In the genomic region with DNA sequence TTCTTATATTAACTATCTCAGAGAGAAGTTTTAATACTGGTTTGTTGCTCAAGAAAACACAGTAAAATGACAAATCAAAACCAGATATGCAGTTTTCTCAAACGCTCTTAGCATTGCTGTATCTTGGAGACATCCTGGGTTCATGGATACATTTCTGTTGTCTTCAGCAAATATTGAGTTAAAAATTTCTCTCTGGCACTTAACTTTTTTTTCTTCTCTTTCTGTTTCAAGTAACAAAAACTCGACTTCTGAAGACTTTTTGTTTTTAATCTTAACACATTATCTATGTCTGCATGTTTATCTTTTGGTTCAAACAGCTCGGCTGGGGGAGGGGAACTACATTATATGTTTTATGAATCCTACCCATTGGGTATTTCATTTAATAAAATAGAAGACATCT, we compare ENCODE assay signal across 8 mouse cellular contexts. TPM values are rescaled to one million over a fixed set of nuclear protein-coding genes. Genes with fewer than 3 reads are reported as not detected.
DNase-seq lines count a peak whose midpoint lies in the region; ATAC-seq and TF ChIP-seq lines count a peak whose summit lies in the region.

No protein-coding gene starts in this region.

- peak overlapping the region; percentile 87 for H3K4me3 ChIP-seq in gastrocnemius, adult 2 months
- peak overlapping the region; percentile 11; the same call in 1 of the 2 replicates for H3K4me3 ChIP-seq in spleen, adult 2 months (ENCODE audit: extremely low read depth, insufficient read depth, insufficient read length)
- peak overlapping the region; percentile 58; the same call in 1 of the 2 replicates for H3K4me3 ChIP-seq in limb, embryonic 11.5 days (ENCODE audit: low read depth, low read length)
- H3K4me3 ChIP-seq in stomach, embryonic 14.5 days (ENCODE audit: low read depth, low read length) = peak overlapping the region; percentile 88

- no peak for ATAC-seq in limb, embryonic 11.5 days (ENCODE audit: insufficient number of reproducible peaks, low FRiP score, low TSS enrichment, low read depth)
- no peak for ATAC-seq in stomach, embryonic 14.5 days (ENCODE audit: insufficient number of reproducible peaks, insufficient read depth, low FRiP score, low read depth)
- no peak for ATAC-seq in activated CD4-positive, CD25-positive, alpha-beta regulatory T cell, adult 4 months

- no peaks in the 10 kb centered on the region for H3K36me3 ChIP-seq in spleen, adult 2 months (ENCODE audit: control insufficient read depth, insufficient read depth, low read length)
- no peaks in the 10 kb centered on the region for H3K36me3 ChIP-seq in limb, embryonic 11.5 days (ENCODE audit: control insufficient read depth, insufficient read depth, low read length)
- no peaks in the 10 kb centered on the region for H3K36me3 ChIP-seq in stomach, embryonic 14.5 days (ENCODE audit: control insufficient read depth, insufficient read depth, low read length)

- no peak overlapping the region for H3K9ac ChIP-seq in limb, embryonic 11.5 days (ENCODE audit: low read length)
- H3K9ac ChIP-seq in stomach, embryonic 14.5 days (replicated peaks; ENCODE audit: low read depth, low read length) = no peak overlapping the region

- H3K9me3 ChIP-seq in limb, embryonic 11.5 days (ENCODE audit: control insufficient read depth, low read length) = no peaks in the 10 kb centered on the region
- H3K9me3 ChIP-seq in stomach, embryonic 14.5 days (ENCODE audit: control insufficient read depth, low read depth, low read length) = no peaks in the 10 kb centered on the region

- no peak for TF ChIP-seq CTCF in gastrocnemius, adult 2 months (IDR thresholded peaks at IDR 0.05)
- no peak for TF ChIP-seq CTCF in spleen, adult 2 months (IDR thresholded peaks at IDR 0.05; ENCODE audit: extremely low read depth, insufficient read depth, insufficient read length, insufficient replicate concordance)

- H3K4me1 ChIP-seq in spleen, adult 2 months (ENCODE audit: control insufficient read depth, insufficient read depth, insufficient read length) = no peaks in the 10 kb centered on the region; the same call in 1 of the 2 replicates
- H3K4me1 ChIP-seq in limb, embryonic 11.5 days (ENCODE audit: control insufficient read depth, insufficient read depth, low read length) = no peaks in the 10 kb centered on the region
- peaks cover 3% of the 10 kb centered on the region; the same call in 1 of the 2 replicates for H3K4me1 ChIP-seq in stomach, embryonic 14.5 days (ENCODE audit: control insufficient read depth, insufficient read depth, low read length)

- H3K4me2 ChIP-seq in limb, embryonic 11.5 days (ENCODE audit: low read depth, severe bottlenecking) = peak overlapping the region; percentile 64
- peak overlapping the region; percentile 90 for H3K4me2 ChIP-seq in stomach, embryonic 14.5 days (replicated peaks; ENCODE audit: low read depth, low read length)

- no peaks in the 10 kb centered on the region for H3K27me3 ChIP-seq in spleen, adult 2 months (ENCODE audit: control insufficient read depth, insufficient read depth, low read length)
- H3K27me3 ChIP-seq in limb, embryonic 11.5 days (ENCODE audit: control insufficient read depth, insufficient read depth, low read length) = no peaks in the 10 kb centered on the region
- no peaks in the 10 kb centered on the region for H3K27me3 ChIP-seq in stomach, embryonic 14.5 days (ENCODE audit: control insufficient read depth, insufficient read depth, low read length)

- intact Hi-C loops in gastrocnemius, adult 2 months (cut with DNase I) = loop anchor here (5.0 kb wide), 3 partner anchors 52 to 403 kb away; no protein-coding TSS in a partner anchor

- 3% methylated on average over 3 of the region's 3 CpGs for WGBS in spleen, adult 2 months
- WGBS in limb, embryonic 11.5 days = 7% methylated on average over 3 of the region's 3 CpGs
- 5% methylated on average over 3 of the region's 3 CpGs for WGBS in stomach, embryonic 14.5 days

- no peak for DNase-seq in gastrocnemius, adult 2 months
- no peak for DNase-seq in gastrocnemius, adult 8-10 months (ENCODE audit: low spot score in 2 of 2)
- no peak for DNase-seq in spleen, adult 2 months (ENCODE audit: low read depth in 1 of 2, low spot score in 2 of 2)
- DNase-seq in spleen, postnatal 10 days (ENCODE audit: low spot score in 2 of 2) = no peak
- no peak for DNase-seq in limb, embryonic 11.5 days (ENCODE audit: low spot score)
- no peak for DNase-seq in urinary bladder, postnatal 25 days (ENCODE audit: low spot score)

- H3K27ac ChIP-seq in gastrocnemius, adult 2 months = peak overlapping the region; percentile 96
- no peak overlapping the region for H3K27ac ChIP-seq in spleen, adult 2 months (ENCODE audit: insufficient read depth, low read length)
- H3K27ac ChIP-seq in limb, embryonic 11.5 days (replicated peaks; ENCODE audit: low read depth, low read length) = no peak overlapping the region
- H3K27ac ChIP-seq in stomach, embryonic 14.5 days (ENCODE audit: low read length) = peak overlapping the region; percentile 89; the same call in 1 of the 2 replicates

- TF ChIP-seq POLR2A in spleen, adult 2 months (IDR thresholded peaks at IDR 0.05; ENCODE audit: low read depth, low read length) = no peak

RNA-seq across cellular contexts. Expression of a gene that starts 1.7 kb away (rescaled TPM):
- total RNA-seq in gastrocnemius, adult 2 months (2021) = 10 to 100 TPM; 15.6 to 20.5 TPM
- 10 to 100 TPM in 3 of 4 experiments, 1 to 10 TPM in 1; 8.3 to 16.7 (median 12.6) TPM for total RNA-seq in gastrocnemius, adult 8-10 months (2022)
- 22.5 and 24.3 TPM in 2 replicates for polyA plus RNA-seq in spleen, adult 2 months (2012; rRNA removed)
- polyA plus RNA-seq in limb, embryonic 11.5 days (2014; fragmentation: Nextera tagmentation; extraction: Ambion mirVana) = 8.7 and 14.0 TPM in 2 replicates
- polyA plus RNA-seq in stomach, embryonic 14.5 days (2014; fragmentation: Nextera tagmentation; extraction: Ambion mirVana) = 9.3 and 12.0 TPM in 2 replicates
- 10 to 100 TPM in 1 of 2 experiments, 1 to 10 TPM in 1; 9.0 to 16.6 TPM for polyA plus RNA-seq in activated CD4-positive, CD25-positive, alpha-beta regulatory T cell, adult 4 months (2017; shearing (Covaris generic))

Comparison
In these comparisons a context has a peak if more than half of its experiments do, and no peak if none do; other contexts are left out.
1. H3K27ac ChIP-seq: peak in gastrocnemius, adult 2 months (single experiment) and stomach, embryonic 14.5 days (single experiment); none in spleen, adult 2 months (single experiment) and limb, embryonic 11.5 days (single experiment).
2. H3K4me3 ChIP-seq: peak in every context shown above with its lines; median percentile 88 in stomach, embryonic 14.5 days; 87 in gastrocnemius, adult 2 months; 58 in limb, embryonic 11.5 days; 11 in spleen, adult 2 months.